Mouse (Mus musculus): ENCODE data around the gene Dhx58.

DNA sequence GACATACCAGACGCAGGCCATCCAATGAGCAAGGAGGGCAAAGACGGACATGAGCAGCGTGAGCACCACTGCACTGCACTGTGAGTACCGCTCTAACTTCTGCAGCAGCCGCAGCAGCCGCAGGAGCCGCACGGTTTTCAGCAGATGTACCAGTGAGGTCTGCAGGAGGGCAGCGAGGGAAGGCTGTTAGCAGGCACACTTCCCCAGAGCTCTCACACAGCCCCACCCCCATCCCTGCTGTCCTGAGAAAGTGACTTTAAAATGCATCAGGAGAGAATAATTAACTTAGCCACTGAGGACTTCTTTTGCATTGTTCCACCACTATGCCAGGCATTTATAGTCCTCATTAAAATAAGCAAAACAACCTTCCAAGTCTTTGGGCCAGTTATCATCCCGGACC is 48.2 kb upstream of the Dhx58 start:
- TF ChIP-seq CTCF (IDR thresholded peaks at IDR 0.05; ENCODE audit: low read depth): no peak
- no peak for TF ChIP-seq EP300 (optimal IDR thresholded peaks at IDR 0.05)

Data from stomach, postnatal 0 days (tissue).